In the genomic region with DNA sequence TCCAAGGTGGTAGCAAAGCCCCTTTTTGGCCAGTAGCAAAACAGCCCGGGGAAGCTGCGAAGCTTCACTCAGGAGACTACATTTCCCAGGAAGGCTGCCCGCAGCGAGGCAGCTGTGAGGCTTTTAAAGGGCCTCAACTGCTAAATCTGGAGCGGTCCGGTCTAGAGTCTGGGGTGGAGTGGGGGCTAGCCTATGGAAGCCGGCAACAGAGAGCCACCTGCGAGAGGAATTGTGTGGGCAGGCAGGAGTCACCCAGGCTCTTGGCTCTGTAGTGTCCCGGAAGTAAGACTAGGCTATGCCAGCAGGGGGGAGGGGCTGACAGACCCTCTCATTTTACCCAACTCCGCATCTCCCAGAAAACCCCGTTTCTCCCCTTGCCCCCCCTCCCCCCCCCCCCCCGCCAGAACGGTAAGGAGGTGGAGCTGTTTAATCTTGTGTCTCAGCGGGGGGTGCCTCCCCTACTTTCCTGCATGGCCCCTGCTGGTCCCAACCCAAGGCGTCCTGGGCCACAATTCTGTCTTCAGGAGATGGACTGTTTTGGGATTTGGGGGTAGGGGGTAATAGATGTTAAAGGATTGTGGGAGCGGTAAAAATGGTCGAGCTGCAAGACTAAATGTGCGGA, we compare ENCODE assay signal across 8 mouse cellular contexts. TPM values are rescaled to one million over a fixed set of nuclear protein-coding genes. Genes with fewer than 3 reads are reported as not detected.
DNase-seq lines count a peak whose midpoint lies in the region; ATAC-seq lines count a peak whose summit lies in the region.

No protein-coding gene starts in this region.

- peak overlapping the region; percentile 26 for H3K4me2 ChIP-seq in lung, embryonic 15.5 days
- peak overlapping the region; percentile 65 for H3K4me2 ChIP-seq in heart, embryonic 13.5 days
- peak overlapping the region; percentile 50 for H3K4me2 ChIP-seq in neural tube, embryonic 15.5 days

- no peaks in the 10 kb centered on the region for H3K36me3 ChIP-seq in lung, embryonic 15.5 days
- no peaks in the 10 kb centered on the region for H3K36me3 ChIP-seq in heart, embryonic 13.5 days
- no peaks in the 10 kb centered on the region for H3K36me3 ChIP-seq in neural tube, embryonic 15.5 days

- H3K4me3 ChIP-seq in lung, embryonic 15.5 days, result no peak overlapping the region
- peak overlapping the region; percentile 31 for H3K4me3 ChIP-seq in heart, embryonic 13.5 days
- peak overlapping the region; percentile 10 for H3K4me3 ChIP-seq in neural tube, embryonic 15.5 days (replicated peaks)

- 0 out of 2 replicates have a peak overlapping the region, but pooled peaks have one; percentile 0 for H3K9ac ChIP-seq in lung, embryonic 15.5 days
- H3K9ac ChIP-seq in heart, embryonic 13.5 days, result peak overlapping the region; percentile 74
- 0 out of 2 replicates have a peak overlapping the region, but pooled peaks have one; percentile 26 for H3K9ac ChIP-seq in neural tube, embryonic 15.5 days (replicated peaks)

- no peak for DNase-seq in lung, adult 18-20 months
- DNase-seq in kidney, postnatal 25 days, result peak; percentile 38 to 73
- no peak for DNase-seq in thymus, postnatal 0 days (ENCODE audit: low spot score)
- no peak for DNase-seq in ovary, postnatal 36 days (ENCODE audit: low spot score)

- H3K27ac ChIP-seq in lung, embryonic 15.5 days, result no peak overlapping the region
- no peak overlapping the region for H3K27ac ChIP-seq in heart, embryonic 13.5 days (replicated peaks)
- no peak overlapping the region for H3K27ac ChIP-seq in neural tube, embryonic 15.5 days (replicated peaks)

- H3K27me3 ChIP-seq in lung, embryonic 15.5 days, result no peaks in the 10 kb centered on the region
- H3K27me3 ChIP-seq in heart, embryonic 13.5 days (replicated peaks), result peaks cover 15% of the 10 kb centered on the region
- H3K27me3 ChIP-seq in neural tube, embryonic 15.5 days (replicated peaks), result no peaks in the 10 kb centered on the region; the same call in 1 of the 2 replicates

- no peak for ATAC-seq in lung, embryonic 15.5 days (ENCODE audit: borderline replicate concordance, extremely low read depth, low FRiP score, low TSS enrichment)
- no peak for ATAC-seq in heart, embryonic 13.5 days (ENCODE audit: extremely low read depth, insufficient number of reproducible peaks, low FRiP score, low TSS enrichment)
- no peak for ATAC-seq in neural tube, embryonic 15.5 days (ENCODE audit: low FRiP score)
- no peak for ATAC-seq in erythroblast, adult 5-6 weeks (replicated peaks; ENCODE audit: low FRiP score, poor library complexity, severe bottlenecking)

- 16% methylated on average over 16 of the region's 18 CpGs for WGBS in lung, embryonic 15.5 days
- 13% methylated on average over 14 of the region's 18 CpGs for WGBS in heart, embryonic 13.5 days
- WGBS in neural tube, embryonic 15.5 days, result 12% methylated on average over 15 of the region's 18 CpGs

- H3K4me1 ChIP-seq in lung, embryonic 15.5 days, result peaks cover 26% of the 10 kb centered on the region
- H3K4me1 ChIP-seq in heart, embryonic 13.5 days, result peaks cover 44% of the 10 kb centered on the region
- peaks cover 41% of the 10 kb centered on the region for H3K4me1 ChIP-seq in neural tube, embryonic 15.5 days

- H3K9me3 ChIP-seq in lung, embryonic 15.5 days, result no peaks in the 10 kb centered on the region
- no peaks in the 10 kb centered on the region for H3K9me3 ChIP-seq in heart, embryonic 13.5 days
- H3K9me3 ChIP-seq in neural tube, embryonic 15.5 days (replicated peaks), result no peaks in the 10 kb centered on the region

RNA-seq across cellular contexts. Expression of a gene that starts 2.5 kb away (rescaled TPM):
- polyA plus RNA-seq in lung, embryonic 15.5 days (2015; fragmentation: Nextera tagmentation; extraction: Ambion mirVana), result 560 and 562 TPM in 2 replicates
- 237 and 238 TPM in 2 replicates for polyA plus RNA-seq in heart, embryonic 13.5 days (2015; fragmentation: Nextera tagmentation; extraction: Ambion mirVana)
- 169 and 222 TPM in 2 replicates for polyA plus RNA-seq in neural tube, embryonic 15.5 days (2015; fragmentation: Nextera tagmentation; extraction: Ambion mirVana)
- 303 and 311 TPM in 2 replicates for polyA plus RNA-seq in thymus, postnatal 0 days (2015; fragmentation: Nextera tagmentation; extraction: Ambion mirVana)
- 6.5 and 8.6 TPM in 2 replicates for total RNA-seq in erythroblast, adult 5-6 weeks (2015; ENCODE audit: low replicate concordance)
- total RNA-seq in erythroblast, adult 5-6 weeks (2017; ENCODE audit: low replicate concordance), result 8.2 and 20.5 TPM in 2 replicates

RNA-seq across cellular contexts. Expression of a gene that starts 15.9 kb away (rescaled TPM):
- polyA plus RNA-seq in lung, embryonic 15.5 days (2015; fragmentation: Nextera tagmentation; extraction: Ambion mirVana), result not detected in 2 replicates
- not detected in 2 replicates for polyA plus RNA-seq in heart, embryonic 13.5 days (2015; fragmentation: Nextera tagmentation; extraction: Ambion mirVana)
- polyA plus RNA-seq in neural tube, embryonic 15.5 days (2015; fragmentation: Nextera tagmentation; extraction: Ambion mirVana), result 0.14 and 0.17 TPM in 2 replicates
- polyA plus RNA-seq in thymus, postnatal 0 days (2015; fragmentation: Nextera tagmentation; extraction: Ambion mirVana), result 0.14 and 0.21 TPM in 2 replicates
- total RNA-seq in erythroblast, adult 5-6 weeks (2015; ENCODE audit: low replicate concordance), result not detected in 2 replicates
- total RNA-seq in erythroblast, adult 5-6 weeks (2017; ENCODE audit: low replicate concordance), result not detected in 2 replicates

RNA-seq across cellular contexts. Expression of a gene that starts 36.9 kb away (rescaled TPM):
- polyA plus RNA-seq in lung, embryonic 15.5 days (2015; fragmentation: Nextera tagmentation; extraction: Ambion mirVana), result 57.0 and 61.0 TPM in 2 replicates
- 23.9 and 25.4 TPM in 2 replicates for polyA plus RNA-seq in heart, embryonic 13.5 days (2015; fragmentation: Nextera tagmentation; extraction: Ambion mirVana)
- 52.4 and 52.8 TPM in 2 replicates for polyA plus RNA-seq in neural tube, embryonic 15.5 days (2015; fragmentation: Nextera tagmentation; extraction: Ambion mirVana)
- 60.0 and 62.6 TPM in 2 replicates for polyA plus RNA-seq in thymus, postnatal 0 days (2015; fragmentation: Nextera tagmentation; extraction: Ambion mirVana)
- total RNA-seq in erythroblast, adult 5-6 weeks (2015; ENCODE audit: low replicate concordance), result 12.3 and 20.0 TPM in 2 replicates
- total RNA-seq in erythroblast, adult 5-6 weeks (2017; ENCODE audit: low replicate concordance), result 7.5 and 11.4 TPM in 2 replicates

RNA-seq across cellular contexts. Expression of a gene that starts 49.2 kb away (rescaled TPM):
- 223 and 225 TPM in 2 replicates for polyA plus RNA-seq in lung, embryonic 15.5 days (2015; fragmentation: Nextera tagmentation; extraction: Ambion mirVana)
- 154 and 160 TPM in 2 replicates for polyA plus RNA-seq in heart, embryonic 13.5 days (2015; fragmentation: Nextera tagmentation; extraction: Ambion mirVana)
- 164 and 193 TPM in 2 replicates for polyA plus RNA-seq in neural tube, embryonic 15.5 days (2015; fragmentation: Nextera tagmentation; extraction: Ambion mirVana)
- 200 and 212 TPM in 2 replicates for polyA plus RNA-seq in thymus, postnatal 0 days (2015; fragmentation: Nextera tagmentation; extraction: Ambion mirVana)
- 29.4 and 47.6 TPM in 2 replicates for total RNA-seq in erythroblast, adult 5-6 weeks (2015; ENCODE audit: low replicate concordance)
- 51.3 and 56.2 TPM in 2 replicates for total RNA-seq in erythroblast, adult 5-6 weeks (2017; ENCODE audit: low replicate concordance)

Comparison
In these comparisons a context has a peak if more than half of its experiments do, and no peak if none do; other contexts are left out.
1. H3K9ac ChIP-seq: peak in every context shown above with its lines; median percentile 74 in heart, embryonic 13.5 days; 26 in neural tube, embryonic 15.5 days; 0 in lung, embryonic 15.5 days.
2. DNase-seq: peak in kidney, postnatal 25 days (2 of 2); none in lung, adult 18-20 months (0 of 2), thymus, postnatal 0 days (single experiment) and ovary, postnatal 36 days (single experiment).
3. Peak in every context shown above with its lines, with median percentiles within 50 percentile points of each other: H3K4me2 ChIP-seq.